Mouse (Mus musculus): Measurements from ENCODE around the gene Fbxw9. TPM values are rescaled to one million over a fixed set of nuclear protein-coding genes. Genes with fewer than 3 reads are reported as not detected.

The Fbxw9 gene
- total and polyA plus RNA-seq, 2 experiments from 2014 or later, result 82.2 to 104 TPM

DNA sequence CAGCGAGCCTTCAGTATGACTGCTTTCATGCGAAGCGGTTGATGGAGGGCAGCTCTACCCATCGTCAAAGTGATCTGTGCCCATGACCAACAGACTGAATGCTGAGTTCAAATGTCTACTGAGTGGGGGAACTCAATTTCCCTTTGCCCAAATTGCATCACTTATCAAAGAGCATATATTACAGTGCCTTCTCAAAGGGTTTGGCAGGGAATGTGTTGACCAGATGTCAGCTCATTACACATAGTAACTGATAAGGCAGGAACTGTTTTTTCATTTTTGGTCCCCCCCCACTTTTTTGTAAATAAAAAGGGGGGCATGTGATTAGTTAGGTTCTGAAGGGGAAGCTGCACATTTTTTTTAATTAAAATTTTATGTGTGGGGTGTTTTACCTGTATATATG lies 2.7 kb downstream of the Fbxw9 start:
- DNase-seq (ENCODE audit: low spot score), result no peak
- Histone ChIP-seq H3K27me3 (ENCODE audit: insufficient read depth, low read length) (no peaks in the 10 kb centered on the region), H3K4me3 (ENCODE audit: low read length) (no peak overlapping the region), H3K27ac (no peak overlapping the region), H3K9ac (replicated peaks; ENCODE audit: low read length) (no peak overlapping the region), H3K4me1 (ENCODE audit: insufficient read depth, low read length) (peaks cover 11% of the 10 kb centered on the region), H3K4me2 (ENCODE audit: low read depth, low read length) (no peak overlapping the region), H3K9me3 (ENCODE audit: low read length) (no peaks in the 10 kb centered on the region), H3K36me3 (ENCODE audit: insufficient read depth, low read length) (peaks cover 21% of the 10 kb centered on the region; the same call in 1 of the 2 replicates)
- TF ChIP-seq CTCF (IDR thresholded peaks at IDR 0.05; ENCODE audit: low read depth), result no peak
- no peak for ATAC-seq
- WGBS, result 95% methylated on average over 4 of the region's 4 CpGs

DNA sequence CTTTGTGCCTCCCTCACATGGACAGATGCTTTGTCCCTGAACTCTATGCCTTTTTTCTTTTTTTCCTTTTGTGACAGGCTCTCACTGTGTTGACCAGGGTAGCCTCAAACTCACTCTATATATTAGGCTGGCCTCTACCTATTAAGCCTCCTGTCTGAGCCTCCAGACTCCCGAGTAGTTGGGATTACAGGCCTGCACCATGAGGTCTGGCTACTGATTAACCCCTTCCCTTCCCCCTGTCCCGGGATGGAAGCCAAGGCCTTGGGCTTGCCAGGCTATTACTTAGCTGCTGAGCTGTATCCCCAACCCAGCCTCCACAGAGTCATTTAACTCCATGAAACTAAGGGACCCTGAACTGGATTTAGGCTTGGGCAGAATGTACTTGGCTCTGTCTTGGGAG lies 5.4 kb downstream of the Fbxw9 start:
- TF ChIP-seq CTCF (IDR thresholded peaks at IDR 0.05; ENCODE audit: low read depth), result no peak
- Histone ChIP-seq H3K4me2 (ENCODE audit: low read depth, low read length) (no peak overlapping the region), H3K4me1 (ENCODE audit: insufficient read depth, low read length) (peaks cover 11% of the 10 kb centered on the region), H3K27me3 (ENCODE audit: insufficient read depth, low read length) (no peaks in the 10 kb centered on the region), H3K36me3 (ENCODE audit: insufficient read depth, low read length) (peaks cover 21% of the 10 kb centered on the region; the same call in 1 of the 2 replicates), H3K27ac (no peak overlapping the region), H3K9ac (replicated peaks; ENCODE audit: low read length) (no peak overlapping the region), H3K4me3 (ENCODE audit: low read length) (no peak overlapping the region), H3K9me3 (ENCODE audit: low read length) (no peaks in the 10 kb centered on the region)
- ATAC-seq (no peak), DNase-seq (ENCODE audit: low spot score) (no peak)
- 34% methylated on average over 2 of the region's 2 CpGs for WGBS

DNA sequence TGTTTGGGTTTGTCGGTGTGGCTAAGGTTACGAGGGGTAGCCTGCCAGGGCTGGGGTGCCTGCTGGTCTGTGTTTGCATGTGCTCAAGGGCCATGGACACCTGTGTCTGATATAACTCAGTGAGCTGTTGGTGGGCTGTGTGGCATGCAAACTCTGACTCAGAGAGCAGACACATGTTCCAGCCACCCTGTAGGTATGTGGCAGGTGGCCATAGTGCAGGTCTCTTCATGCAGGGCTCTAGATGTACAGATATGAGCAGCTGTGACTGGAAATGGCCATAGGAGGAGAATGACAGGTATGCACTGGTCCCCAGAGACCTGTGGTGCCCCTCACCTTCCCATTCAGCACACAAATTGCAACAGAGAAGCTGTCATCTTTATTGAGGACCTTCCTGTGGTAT lies 7.3 kb downstream of the Fbxw9 start:
- Histone ChIP-seq H3K27ac (no peak overlapping the region), H3K27me3 (ENCODE audit: insufficient read depth, low read length) (no peaks in the 10 kb centered on the region), H3K4me1 (ENCODE audit: insufficient read depth, low read length) (0 out of 2 replicates have a peak, but pooled peaks cover under 1% of the 10 kb centered on the region), H3K36me3 (ENCODE audit: insufficient read depth, low read length) (peaks cover 21% of the 10 kb centered on the region; the same call in 1 of the 2 replicates), H3K4me3 (ENCODE audit: low read length) (no peak overlapping the region), H3K9me3 (ENCODE audit: low read length) (no peaks in the 10 kb centered on the region), H3K9ac (replicated peaks; ENCODE audit: low read length) (no peak overlapping the region), H3K4me2 (ENCODE audit: low read depth, low read length) (no peak overlapping the region)
- TF ChIP-seq CTCF (IDR thresholded peaks at IDR 0.05; ENCODE audit: low read depth), result no peak
- ATAC-seq (no peak), DNase-seq (ENCODE audit: low spot score) (no peak)
- WGBS, result 87% methylated on average over 2 of the region's 2 CpGs

DNA sequence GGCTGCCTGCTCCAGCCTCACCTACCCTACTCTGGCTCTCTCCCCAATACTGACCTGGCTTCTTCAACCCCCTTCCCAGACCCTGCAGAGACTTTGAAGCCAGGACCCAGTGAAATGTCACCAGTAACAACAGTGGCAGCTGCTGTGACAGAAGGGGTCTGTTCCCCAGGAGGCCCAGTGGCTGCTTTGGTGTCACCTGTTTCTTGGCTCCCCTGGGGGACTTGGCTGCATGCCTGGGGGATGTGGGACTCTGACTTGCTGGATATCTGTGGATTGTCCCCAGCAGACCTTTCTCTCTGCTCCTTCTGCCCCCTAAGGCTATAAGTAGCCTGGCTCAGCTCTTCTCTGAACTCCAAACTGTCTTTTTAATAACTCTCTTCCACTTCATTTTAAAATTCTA lies 8.1 kb downstream of the Fbxw9 start, which contains the start of gene Gm5741:
Gene Gm5741, minus strand, starts transcription at position 1 of the 400 bp plus-strand sequence.
- DNase-seq (ENCODE audit: low spot score) (no peak), ATAC-seq (no peak)
- no peak within 1 kb of the TSS for H3K27ac ChIP-seq
- TF ChIP-seq CTCF (IDR thresholded peaks at IDR 0.05; ENCODE audit: low read depth), result no peak
- H3K9me3 ChIP-seq (ENCODE audit: low read length), result no peaks in the 10 kb centered on the region
- no peak within 1 kb of the TSS for H3K4me3 ChIP-seq (ENCODE audit: low read length)
- no peaks in the 10 kb centered on the region for H3K27me3 ChIP-seq (ENCODE audit: insufficient read depth, low read length)
- H3K36me3 ChIP-seq (ENCODE audit: insufficient read depth, low read length), result peaks cover 21% of the 10 kb centered on the region; the same call in 1 of the 2 replicates
- H3K4me1 ChIP-seq (ENCODE audit: insufficient read depth, low read length), result 0 out of 2 replicates have a peak, but pooled peaks cover 6% of the 10 kb centered on the region
- H3K9ac ChIP-seq (replicated peaks; ENCODE audit: low read length), result no peak within 1 kb of the TSS
- no peak within 1 kb of the TSS for H3K4me2 ChIP-seq (ENCODE audit: low read depth, low read length)

- DNase-seq (ENCODE audit: low spot score) (no peak), ATAC-seq (no peak)
- no peak for TF ChIP-seq CTCF (IDR thresholded peaks at IDR 0.05; ENCODE audit: low read depth)
- peak overlapping the region; percentile 88; the same call in 1 of the 2 replicates for H3K9ac ChIP-seq (replicated peaks; ENCODE audit: low read length)
- WGBS, result 84% methylated on average over 5 of the region's 5 CpGs
- peak overlapping the region; percentile 91 for H3K4me3 ChIP-seq (ENCODE audit: low read length)
- peak overlapping the region; percentile 85 for H3K4me2 ChIP-seq (ENCODE audit: low read depth, low read length)
- H3K27ac ChIP-seq, result peak overlapping the region; percentile 94
- no peaks in the 10 kb centered on the region for H3K9me3 ChIP-seq (ENCODE audit: low read length)
- peaks cover 37% of the 10 kb centered on the region for H3K36me3 ChIP-seq (ENCODE audit: insufficient read depth, low read length)
- H3K4me1 ChIP-seq (ENCODE audit: insufficient read depth, low read length), result 0 out of 2 replicates have a peak, but pooled peaks cover 6% of the 10 kb centered on the region
- no peaks in the 10 kb centered on the region for H3K27me3 ChIP-seq (ENCODE audit: insufficient read depth, low read length)
Observed at GRCm38 (mm10) chr8:85071041-85071440, 11.2 kb downstream of the Fbxw9 start.

- Histone ChIP-seq H3K4me2 (ENCODE audit: low read depth, low read length) (peak within 1 kb of the TSS; percentile 85), H3K9me3 (ENCODE audit: low read length) (no peaks in the 10 kb centered on the region), H3K4me3 (ENCODE audit: low read length) (peak within 1 kb of the TSS; percentile 91), H3K4me1 (ENCODE audit: insufficient read depth, low read length) (0 out of 2 replicates have a peak, but pooled peaks cover 6% of the 10 kb centered on the region), H3K27ac (peak within 1 kb of the TSS; percentile 94), H3K27me3 (ENCODE audit: insufficient read depth, low read length) (no peaks in the 10 kb centered on the region), H3K9ac (replicated peaks; ENCODE audit: low read length) (peak within 1 kb of the TSS; percentile 88), H3K36me3 (ENCODE audit: insufficient read depth, low read length) (peaks cover 34% of the 10 kb centered on the region)
- DNase-seq (ENCODE audit: low spot score), result peak; percentile 96
- ATAC-seq, result peak; percentile 92
- peak; percentile 21; the same call in 1 of the 2 replicates for TF ChIP-seq CTCF (IDR thresholded peaks at IDR 0.05; ENCODE audit: low read depth)
- under 1% methylated on average over 65 of the region's 68 CpGs for WGBS
Observed at GRCm38 (mm10) chr8:85071514-85072281, 11.8 kb downstream of the Fbxw9 start, which contains the start of gene Dhps. TSS of gene Dhps (plus strand) at chr8:85071757.

Measured in hindbrain, postnatal 0 days (tissue).